Mouse (Mus musculus) heart, embryonic 13.5 days (tissue): ENCODE results near the gene Lpar6. TPM values are rescaled to one million over a fixed set of nuclear protein-coding genes. Genes with fewer than 3 reads are reported as not detected.
A peak's percentile ranks its signal among the peaks of the same experiment; 100 is the strongest.

Source experiments
- ATAC-seq: fragments of 200-750 bp; cut with Nextera tagmentation; 2 replicates; pipeline ENCODE4 v1.8.0; 2017; ENCODE audit warnings: moderate TSS enrichment; ENCODE audit not compliant: insufficient number of reproducible peaks, low FRiP score, low TSS enrichment; ENCODE audit errors: extremely low read depth
- H3K27ac ChIP-seq: fragments of 300-500 bp; sonication (generic); replicated peaks from 2 replicates; pipeline ENCODE4 v1.5.1; 2015; ENCODE audit warnings: moderate library complexity, mild to moderate bottlenecking, inconsistent platforms
- H3K27me3 ChIP-seq: fragments of 300-500 bp; sonication (generic); replicated peaks from 2 replicates; pipeline ENCODE4 v1.6.1; 2015; ENCODE audit warnings: mild to moderate bottlenecking, inconsistent platforms
- H3K36me3 ChIP-seq: fragments of 300-500 bp; sonication (generic); 2 replicates; pipeline ENCODE4 v1.6.1; 2015; ENCODE audit warnings: mild to moderate bottlenecking, inconsistent platforms
- H3K4me1 ChIP-seq: fragments of 300-500 bp; sonication (generic); 2 replicates; pipeline ENCODE4 v1.6.1; 2015; ENCODE audit warnings: inconsistent platforms
- H3K4me2 ChIP-seq: fragments of 300-500 bp; sonication (generic); 2 replicates; pipeline ENCODE4 v1.6.1; 2015; ENCODE audit warnings: inconsistent platforms, mild to moderate bottlenecking, moderate library complexity
- H3K4me3 ChIP-seq: fragments of 300-500 bp; sonication (generic); 2 replicates; pipeline ENCODE4 v1.5.1; 2015; ENCODE audit warnings: moderate library complexity, mild to moderate bottlenecking, inconsistent platforms
- H3K9ac ChIP-seq: fragments of 300-500 bp; sonication (generic); 2 replicates; pipeline ENCODE4 v1.6.1; 2015; ENCODE audit warnings: inconsistent platforms, mild to moderate bottlenecking, moderate library complexity
- H3K9me3 ChIP-seq: fragments of 300-500 bp; sonication (generic); 2 replicates; pipeline ENCODE4 v1.6.1; 2016; ENCODE audit warnings: inconsistent platforms
- WGBS: fragments of 180-500 bp; shearing (Covaris S2); methylation state at CpG from one replicate; pipeline ENCODE4 v1.1.7; 2015; ENCODE audit warnings: mixed read lengths; 5-methylcytosine and 5-hydroxymethylcytosine counted together
- polyA plus RNA-seq: library from polyadenylated mRNA; unstranded; fragments of >200 nt; fragmentation: Nextera tagmentation; extraction: Ambion mirVana; gene quantifications from 2 replicates; pipeline ENCODE4 v1.2.1, GENCODE M21; 2015

Gene Lpar6
- 7.8 and 8.4 TPM in 2 replicates for polyA plus RNA-seq

GRCm38 (mm10) chr14:73237848-73238321 lies at the start of gene Lpar6:
Lpar6 (plus strand) TSS chr14:73237895.
- WGBS = under 1% methylated on average over 19 of the region's 19 CpGs
- H3K27ac ChIP-seq = peak within 1 kb of the TSS; percentile 88
- H3K9me3 ChIP-seq = no peaks in the 10 kb centered on the region
- peak within 1 kb of the TSS; percentile 88 for H3K9ac ChIP-seq
- no peaks in the 10 kb centered on the region for H3K27me3 ChIP-seq
- H3K4me3 ChIP-seq = peak within 1 kb of the TSS; percentile 65
- peak within 1 kb of the TSS; percentile 69 for H3K4me2 ChIP-seq
- ATAC-seq = peak; percentile 33; the same call in 1 of the 2 replicates
- H3K4me1 ChIP-seq = peaks cover 22% of the 10 kb centered on the region
- H3K36me3 ChIP-seq = peaks cover 7% of the 10 kb centered on the region

GRCm38 (mm10) chr14:73199058-73199457 lies 38.6 kb upstream of the Lpar6 start:
- Histone ChIP-seq H3K36me3 (peaks cover 35% of the 10 kb centered on the region), H3K27me3 (no peaks in the 10 kb centered on the region), H3K27ac (no peak overlapping the region), H3K4me1 (peaks cover 11% of the 10 kb centered on the region), H3K9ac (no peak overlapping the region), H3K4me3 (no peak overlapping the region), H3K9me3 (no peaks in the 10 kb centered on the region), H3K4me2 (no peak overlapping the region)
- no peak for ATAC-seq
- 60% methylated on average over 5 of the region's 5 CpGs for WGBS

DNA sequence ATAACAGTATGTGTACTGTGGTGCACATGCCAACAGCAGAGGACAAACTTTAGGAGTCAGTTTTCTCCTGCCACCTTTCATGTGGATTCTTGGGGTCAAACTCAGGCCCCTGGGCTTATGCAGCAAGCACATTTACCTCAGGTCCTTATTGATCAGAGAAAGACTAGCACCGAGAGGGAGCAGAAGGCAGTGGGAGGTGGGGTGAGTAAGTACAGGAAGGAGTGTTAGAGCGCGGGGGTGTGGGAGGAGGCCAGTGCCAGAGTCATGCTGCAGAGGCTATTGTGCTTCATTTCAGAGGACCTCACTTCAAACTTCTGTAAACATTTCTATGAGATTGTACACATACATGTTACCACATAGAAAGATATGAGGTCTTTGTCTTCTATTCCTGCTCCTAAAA lies 36.2 kb upstream of the Lpar6 start:
- 44% methylated on average over 3 of the region's 3 CpGs for WGBS

GRCm38 (mm10) chr14:73204016-73204415 lies 33.7 kb upstream of the Lpar6 start:
- no peak overlapping the region for H3K4me2 ChIP-seq
- WGBS = 45% methylated on average over 3 of the region's 3 CpGs

More for the DNA sequence above, 36.2 kb upstream of the Lpar6 start:
- Histone ChIP-seq H3K4me1 (peaks cover 21% of the 10 kb centered on the region), H3K36me3 (peaks cover 22% of the 10 kb centered on the region), H3K9ac (no peak overlapping the region), H3K4me3 (no peak overlapping the region), H3K27me3 (no peaks in the 10 kb centered on the region), H3K27ac (no peak overlapping the region), H3K4me2 (no peak overlapping the region), H3K9me3 (no peaks in the 10 kb centered on the region)
- no peak for ATAC-seq

GRCm38 (mm10) chr14:73209262-73209661 lies 28.4 kb upstream of the Lpar6 start:
- Histone ChIP-seq H3K27me3 (no peaks in the 10 kb centered on the region), H3K4me1 (peaks cover 14% of the 10 kb centered on the region), H3K9ac (no peak overlapping the region), H3K4me3 (no peak overlapping the region), H3K36me3 (0 out of 2 replicates have a peak, but pooled peaks cover 2% of the 10 kb centered on the region), H3K27ac (no peak overlapping the region), H3K4me2 (no peak overlapping the region), H3K9me3 (no peaks in the 10 kb centered on the region)
- ATAC-seq = no peak

More at GRCm38 (mm10) chr14:73204016-73204415, 33.7 kb upstream of the Lpar6 start:
- H3K9me3 ChIP-seq = no peaks in the 10 kb centered on the region
- peaks cover 18% of the 10 kb centered on the region for H3K4me1 ChIP-seq
- peaks cover under 1% of the 10 kb centered on the region for H3K36me3 ChIP-seq
- no peak for ATAC-seq
- H3K27me3 ChIP-seq = no peaks in the 10 kb centered on the region
- H3K4me3 ChIP-seq = no peak overlapping the region
- no peak overlapping the region for H3K9ac ChIP-seq
- no peak overlapping the region for H3K27ac ChIP-seq

DNA sequence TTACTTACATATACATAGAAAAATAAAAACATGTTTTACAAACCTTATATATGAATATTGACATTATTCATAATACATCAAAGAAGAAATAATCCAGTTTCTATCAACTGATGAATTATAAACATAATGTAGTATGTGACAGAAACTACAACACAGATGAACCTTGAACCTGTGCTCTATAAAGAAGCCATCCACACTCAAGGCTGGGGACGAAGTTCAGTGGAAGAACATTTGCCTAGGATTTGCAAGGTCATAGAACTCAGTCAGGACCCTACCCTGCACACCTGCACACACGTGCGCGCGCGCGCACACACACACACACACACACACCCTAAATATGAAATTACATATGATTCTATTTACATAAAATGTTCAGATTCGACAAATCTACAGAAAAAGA lies 27.5 kb upstream of the Lpar6 start:
- 92% methylated on average over 8 of the region's 8 CpGs for WGBS
- peaks cover 6% of the 10 kb centered on the region for H3K36me3 ChIP-seq
- no peaks in the 10 kb centered on the region for H3K27me3 ChIP-seq
- ATAC-seq = no peak
- H3K9me3 ChIP-seq = no peaks in the 10 kb centered on the region
- H3K27ac ChIP-seq = no peak overlapping the region
- H3K4me1 ChIP-seq = peaks cover 5% of the 10 kb centered on the region; the same call in 1 of the 2 replicates
- no peak overlapping the region for H3K9ac ChIP-seq
- H3K4me2 ChIP-seq = no peak overlapping the region
- H3K4me3 ChIP-seq = no peak overlapping the region

DNA sequence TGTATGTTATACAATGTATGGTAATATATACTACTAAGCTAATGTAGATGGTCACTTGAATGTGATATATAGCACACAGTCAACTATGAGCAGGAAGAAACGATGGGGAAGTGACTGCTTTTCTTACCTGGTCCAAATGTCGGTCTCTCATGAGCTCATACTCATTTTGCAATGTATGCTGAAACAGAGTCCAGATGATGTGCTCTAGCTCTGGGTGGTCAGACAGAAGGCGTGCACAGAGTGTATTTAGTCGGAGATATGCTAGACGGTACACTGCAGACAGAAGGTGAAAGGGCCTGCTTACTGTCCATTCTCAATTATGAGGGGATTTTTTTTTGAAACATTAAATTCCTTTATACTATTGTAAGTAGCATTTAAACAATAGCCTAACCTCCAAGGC lies 26.2 kb upstream of the Lpar6 start:
- Histone ChIP-seq H3K4me2 (no peak overlapping the region), H3K27me3 (no peaks in the 10 kb centered on the region), H3K9ac (no peak overlapping the region), H3K36me3 (peaks cover 14% of the 10 kb centered on the region), H3K4me1 (peaks cover 5% of the 10 kb centered on the region; the same call in 1 of the 2 replicates), H3K4me3 (no peak overlapping the region), H3K27ac (0 out of 2 replicates have a peak overlapping the region, but pooled peaks have one; percentile 3), H3K9me3 (no peaks in the 10 kb centered on the region)
- 72% methylated on average over 5 of the region's 5 CpGs for WGBS
- ATAC-seq = no peak

DNA sequence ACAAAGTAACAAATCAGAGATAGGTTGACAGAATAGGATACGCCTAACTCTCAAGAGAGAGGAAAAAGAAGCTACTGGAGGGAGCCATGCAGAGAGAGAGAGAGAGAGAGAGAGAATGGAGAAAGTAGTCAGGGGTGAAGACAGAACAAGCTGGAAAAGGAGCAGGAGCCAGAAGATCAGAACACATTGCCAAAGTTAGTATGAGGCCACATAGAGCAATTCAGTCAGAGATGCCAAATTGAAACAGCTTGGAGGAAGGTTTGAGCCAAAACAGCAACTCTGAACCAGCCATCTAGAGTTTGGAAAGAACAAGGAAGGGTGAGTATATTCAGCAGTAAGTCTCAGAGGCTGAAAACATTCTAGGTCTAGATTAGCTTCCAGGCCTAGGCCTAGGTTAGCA lies 20.6 kb upstream of the Lpar6 start:
- Histone ChIP-seq H3K9ac (no peak overlapping the region), H3K9me3 (no peaks in the 10 kb centered on the region), H3K4me3 (no peak overlapping the region), H3K4me1 (no peaks in the 10 kb centered on the region), H3K4me2 (no peak overlapping the region), H3K36me3 (peaks cover 14% of the 10 kb centered on the region), H3K27me3 (no peaks in the 10 kb centered on the region), H3K27ac (no peak overlapping the region)
- ATAC-seq = no peak
- 88% methylated on average over 1 of the region's 1 CpGs for WGBS

- H3K4me1 ChIP-seq = peaks cover 13% of the 10 kb centered on the region
- 86% methylated on average over 9 of the region's 9 CpGs for WGBS
- H3K4me3 ChIP-seq = no peak overlapping the region
- ATAC-seq = no peak
- H3K27me3 ChIP-seq = no peaks in the 10 kb centered on the region
- H3K36me3 ChIP-seq = no peaks in the 10 kb centered on the region
- H3K9ac ChIP-seq = no peak overlapping the region
- no peak overlapping the region for H3K27ac ChIP-seq
- no peaks in the 10 kb centered on the region for H3K9me3 ChIP-seq
- no peak overlapping the region for H3K4me2 ChIP-seq
Observed at GRCm38 (mm10) chr14:73222316-73222970, 15.3 kb upstream of the Lpar6 start.

GRCm38 (mm10) chr14:73226346-73226745 lies 11.3 kb upstream of the Lpar6 start:
- no peak overlapping the region for H3K9ac ChIP-seq
- H3K4me2 ChIP-seq = no peak overlapping the region
- peaks cover 20% of the 10 kb centered on the region for H3K4me1 ChIP-seq
- WGBS = 40% methylated on average over 3 of the region's 3 CpGs
- no peak overlapping the region for H3K4me3 ChIP-seq
- H3K27ac ChIP-seq = peak overlapping the region; percentile 43; the same call in 1 of the 2 replicates
- H3K36me3 ChIP-seq = no peaks in the 10 kb centered on the region
- no peaks in the 10 kb centered on the region for H3K27me3 ChIP-seq
- no peak for ATAC-seq
- no peaks in the 10 kb centered on the region for H3K9me3 ChIP-seq

- Histone ChIP-seq H3K27ac (peak overlapping the region; percentile 6), H3K27me3 (no peaks in the 10 kb centered on the region), H3K36me3 (no peaks in the 10 kb centered on the region), H3K9ac (no peak overlapping the region), H3K4me2 (no peak overlapping the region), H3K9me3 (no peaks in the 10 kb centered on the region), H3K4me1 (peaks cover 23% of the 10 kb centered on the region), H3K4me3 (no peak overlapping the region)
- WGBS = 0% methylated on average over 1 of the region's 1 CpGs
- no peak for ATAC-seq
Observed at GRCm38 (mm10) chr14:73226849-73227248, 10.8 kb upstream of the Lpar6 start.
